Mouse (Mus musculus) limb, embryonic 14.5 days (tissue): ENCODE results near the gene Gm4491. TPM values are rescaled to one million over a fixed set of nuclear protein-coding genes. Genes with fewer than 3 reads are reported as not detected.

Experiments
- ATAC-seq: fragments of 200-750 bp; cut with Nextera tagmentation; 2 replicates; pipeline ENCODE4 v1.8.0; 2017; ENCODE audit warnings: low read depth, moderate number of reproducible peaks, moderate TSS enrichment; ENCODE audit not compliant: low FRiP score
- DNase-seq: peaks from one replicate; pipeline ENCODE4 v3.0.0-alpha.2; 2015; ENCODE audit warnings: low spot score
- H3K27ac ChIP-seq: fragments of 300-500 bp; sonication (generic); replicated peaks from 2 replicates; pipeline ENCODE4 v1.5.1; 2014; ENCODE audit warnings: low read depth, mild to moderate bottlenecking, low read length, moderate library complexity, mixed read lengths
- H3K27me3 ChIP-seq: fragments of 300-500 bp; sonication (generic); 2 replicates; pipeline ENCODE4 v1.6.1; 2014; ENCODE audit warnings: low read length, mixed read lengths; ENCODE audit not compliant: control insufficient read depth, insufficient read depth
- H3K36me3 ChIP-seq: fragments of 300-500 bp; sonication (generic); 2 replicates; pipeline ENCODE4 v1.6.1; 2014; ENCODE audit warnings: mild to moderate bottlenecking, low read length, moderate library complexity, mixed read lengths; ENCODE audit not compliant: control insufficient read depth, insufficient read depth
- H3K4me1 ChIP-seq: fragments of 300-500 bp; sonication (generic); 2 replicates; pipeline ENCODE4 v1.6.1; 2014; ENCODE audit warnings: antibody characterized with exemption, low read length, mixed read lengths; ENCODE audit not compliant: control insufficient read depth, insufficient read depth
- H3K4me2 ChIP-seq: fragments of 300-500 bp; sonication (generic); replicated peaks from 2 replicates; pipeline ENCODE4 v1.6.1; 2014; ENCODE audit warnings: low read depth, mild to moderate bottlenecking, low read length, moderate library complexity; ENCODE audit not compliant: severe bottlenecking
- H3K4me3 ChIP-seq: fragments of 300-500 bp; sonication (generic); replicated peaks from 2 replicates; pipeline ENCODE4 v1.5.1; 2014; ENCODE audit warnings: low read length
- H3K9ac ChIP-seq: fragments of 300-500 bp; sonication (generic); 2 replicates; pipeline ENCODE4 v1.6.1; 2014; ENCODE audit warnings: mild to moderate bottlenecking, low read depth, low read length, moderate library complexity; ENCODE audit not compliant: severe bottlenecking
- H3K9me3 ChIP-seq: fragments of 300-500 bp; sonication (generic); 2 replicates; pipeline ENCODE4 v1.6.1; 2016; ENCODE audit warnings: low read length; ENCODE audit not compliant: control insufficient read depth
- POLR2A ChIP-seq: fragments of 200-500 bp; IDR thresholded peaks from 2 replicates; pipeline ENCODE4 v1.8.0; 2012; ENCODE audit warnings: inconsistent platforms, mild to moderate bottlenecking, moderate library complexity, borderline replicate concordance; ENCODE audit not compliant: insufficient read depth, insufficient read length; ENCODE audit errors: extremely low read depth
- WGBS: fragments of 180-500 bp; shearing (Covaris S2); extraction: QIAGEN DNeasy Blood & Tissue Kit; methylation state at CpG from one replicate; pipeline ENCODE4 v1.1.7; 2014; 5-methylcytosine and 5-hydroxymethylcytosine counted together
- polyA plus RNA-seq, 2 experiments: library from polyadenylated mRNA; depleted of rRNA in 1 of 2; stranded (reverse) in 1 of 2; unstranded in 1 of 2; fragments of >200 nt; fragmentation: Nextera tagmentation in 1 of 2; extraction: Ambion mirVana in 1 of 2; gene quantifications; 2 replicates each; pipeline versions ENCODE4 v1.2.1 to v1.2.3; 2012 to 2014

Gm4491 gene
- polyA plus RNA-seq (2012; rRNA removed), result 0.04 TPM in 1 of 2 replicates, not detected in the other
- not detected in 2 replicates for polyA plus RNA-seq (2014; fragmentation: Nextera tagmentation; extraction: Ambion mirVana)

- H3K27ac ChIP-seq, result no peak within 1 kb of the TSS
- 12% methylated on average over 13 of the region's 13 CpGs for WGBS
- peak; percentile 28 for DNase-seq
- peaks cover 8% of the 10 kb centered on the region for H3K4me1 ChIP-seq
- no peak within 1 kb of the TSS for H3K9ac ChIP-seq
- no peaks in the 10 kb centered on the region for H3K9me3 ChIP-seq
- no peaks in the 10 kb centered on the region for H3K36me3 ChIP-seq
- TF ChIP-seq POLR2A, result no peak
- H3K27me3 ChIP-seq, result no peaks in the 10 kb centered on the region
- H3K4me3 ChIP-seq, result no peak within 1 kb of the TSS
- ATAC-seq, result peak; percentile 53
- no peak within 1 kb of the TSS for H3K4me2 ChIP-seq
Measured at GRCm38 (mm10) chr14:57115823-57116544, at the start of gene Gm4491. Gene Gm4491, minus strand, starts transcription at chr14:57115883.

GRCm38 (mm10) chr14:57161833-57162232 lies 46.1 kb upstream of the Gm4491 start:
- 60% methylated on average over 2 of the region's 2 CpGs for WGBS
- H3K36me3 ChIP-seq, result no peaks in the 10 kb centered on the region
- ATAC-seq (no peak), DNase-seq (no peak)
- peaks cover 12% of the 10 kb centered on the region; the same call in 1 of the 2 replicates for H3K4me1 ChIP-seq
- no peaks in the 10 kb centered on the region for H3K27me3 ChIP-seq
- no peaks in the 10 kb centered on the region for H3K9me3 ChIP-seq
- no peak for TF ChIP-seq POLR2A
- H3K4me2 ChIP-seq, result no peak overlapping the region
- no peak overlapping the region for H3K27ac ChIP-seq
- no peak overlapping the region for H3K9ac ChIP-seq
- no peak overlapping the region for H3K4me3 ChIP-seq

GRCm38 (mm10) chr14:57161201-57161600 lies 45.5 kb upstream of the Gm4491 start:
- no peak overlapping the region for H3K4me3 ChIP-seq
- 36% methylated on average over 4 of the region's 4 CpGs for WGBS
- no peak overlapping the region for H3K27ac ChIP-seq
- H3K36me3 ChIP-seq, result no peaks in the 10 kb centered on the region
- no peak overlapping the region for H3K4me2 ChIP-seq
- H3K27me3 ChIP-seq, result no peaks in the 10 kb centered on the region
- no peak for TF ChIP-seq POLR2A
- no peaks in the 10 kb centered on the region for H3K9me3 ChIP-seq
- H3K4me1 ChIP-seq, result peaks cover 12% of the 10 kb centered on the region; the same call in 1 of the 2 replicates
- no peak for ATAC-seq
- H3K9ac ChIP-seq, result no peak overlapping the region
- peak; percentile 43 for DNase-seq

- ATAC-seq, result peak; percentile 67
- no peak overlapping the region for H3K9ac ChIP-seq
- H3K36me3 ChIP-seq, result no peaks in the 10 kb centered on the region
- H3K4me2 ChIP-seq, result no peak overlapping the region
- H3K4me3 ChIP-seq, result no peak overlapping the region
- H3K27me3 ChIP-seq, result no peaks in the 10 kb centered on the region
- no peak for TF ChIP-seq POLR2A
- no peak overlapping the region for H3K27ac ChIP-seq
- no peak for DNase-seq
- peaks cover 12% of the 10 kb centered on the region for H3K4me1 ChIP-seq
- WGBS, result 21% methylated on average over 6 of the region's 6 CpGs
- no peaks in the 10 kb centered on the region for H3K9me3 ChIP-seq
Measured at GRCm38 (mm10) chr14:57154916-57155315, 39.2 kb upstream of the Gm4491 start.

GRCm38 (mm10) chr14:57145741-57146140 lies 30.1 kb upstream of the Gm4491 start:
- TF ChIP-seq POLR2A, result no peak
- DNase-seq, result no peak
- 26% methylated on average over 4 of the region's 4 CpGs for WGBS
- Histone ChIP-seq H3K4me3 (no peak overlapping the region), H3K4me2 (no peak overlapping the region), H3K27ac (no peak overlapping the region), H3K4me1 (no peaks in the 10 kb centered on the region), H3K36me3 (no peaks in the 10 kb centered on the region), H3K27me3 (no peaks in the 10 kb centered on the region), H3K9me3 (no peaks in the 10 kb centered on the region), H3K9ac (no peak overlapping the region)
- no peak for ATAC-seq
